Mouse (Mus musculus): ENCODE measurements around the gene Ccdc71l.

Gene Ccdc71l

DNA sequence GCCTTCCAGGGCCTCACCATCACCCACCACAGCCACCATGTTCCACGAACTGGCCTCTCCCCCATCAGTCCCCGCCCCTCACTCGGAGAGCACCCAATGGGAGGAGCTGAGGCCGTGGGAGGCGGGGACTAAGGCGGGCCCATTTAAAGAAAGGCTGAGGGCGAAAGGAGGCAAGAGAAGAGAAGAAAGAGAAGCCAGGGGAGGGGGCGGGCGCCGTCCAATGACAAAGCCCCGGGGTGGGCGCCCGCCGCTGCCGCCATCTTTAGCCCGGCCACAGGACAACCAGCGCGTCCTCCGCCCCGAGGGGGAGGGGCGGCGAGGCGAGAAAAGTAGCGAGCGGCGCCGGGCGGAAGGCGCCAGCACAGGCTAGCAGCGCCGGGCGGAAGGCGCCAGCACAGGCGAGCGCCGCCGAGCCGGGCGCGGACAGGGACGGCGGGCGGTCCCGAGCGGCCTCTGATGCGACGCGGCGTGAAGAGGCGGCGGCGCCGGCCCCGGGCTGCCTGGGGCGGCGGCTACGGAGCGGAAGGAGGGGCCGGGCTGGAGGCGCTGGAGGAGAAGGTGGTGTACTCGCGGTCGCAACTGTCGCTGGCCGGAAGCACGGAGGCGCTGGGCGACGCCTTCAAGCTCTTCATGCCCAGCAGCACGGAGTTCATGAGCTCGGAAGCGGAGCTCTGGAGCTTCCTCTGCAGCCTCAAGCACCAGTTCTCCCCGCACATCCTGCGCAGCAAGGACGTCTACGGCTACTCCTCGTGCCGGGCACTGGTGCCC, at the start of gene Ccdc71l:
TSS of gene Ccdc71l (plus strand) at position 177 of the 768 bp plus-strand sequence.
- DNase-seq: peak; percentile 83 to 85

DNA sequence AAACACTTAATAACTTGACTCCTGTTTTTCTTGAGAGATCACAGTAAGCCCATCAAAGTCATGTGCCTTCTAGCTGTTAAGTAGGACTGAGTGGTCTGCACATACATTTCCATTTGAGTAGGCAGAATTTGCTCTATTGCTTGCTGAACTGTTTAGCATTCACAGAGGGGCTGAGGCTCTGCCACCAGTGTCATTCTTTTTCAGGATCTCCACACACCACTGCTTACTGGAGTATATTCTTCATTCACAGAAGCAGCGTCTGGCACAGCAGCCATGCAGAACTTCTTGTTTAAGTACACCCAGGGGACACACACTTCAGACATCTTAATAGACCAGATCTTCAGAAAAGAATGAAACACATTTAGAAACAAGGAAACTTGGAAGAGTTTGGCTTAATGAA, 39.4 kb upstream of the Ccdc71l start:
- DNase-seq: no peak

DNA sequence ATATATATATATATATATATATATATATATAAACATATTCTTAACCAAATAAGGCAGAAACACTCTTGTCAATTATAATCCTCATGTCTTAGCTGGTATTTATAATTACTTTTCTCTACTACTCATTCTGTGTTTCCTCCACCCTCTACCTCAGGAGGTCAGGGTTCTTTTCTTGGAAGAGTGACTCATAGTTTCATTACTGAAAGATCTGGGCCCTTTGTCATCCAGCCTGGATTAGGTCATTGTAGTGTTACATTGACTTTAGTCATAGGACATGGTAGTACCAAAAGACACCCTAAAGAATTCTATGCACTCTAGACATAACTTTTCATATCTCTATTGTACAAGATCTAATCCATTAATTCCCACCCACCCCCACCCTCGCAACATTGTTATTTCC, 35.0 kb upstream of the Ccdc71l start:
- DNase-seq: no peak

DNA sequence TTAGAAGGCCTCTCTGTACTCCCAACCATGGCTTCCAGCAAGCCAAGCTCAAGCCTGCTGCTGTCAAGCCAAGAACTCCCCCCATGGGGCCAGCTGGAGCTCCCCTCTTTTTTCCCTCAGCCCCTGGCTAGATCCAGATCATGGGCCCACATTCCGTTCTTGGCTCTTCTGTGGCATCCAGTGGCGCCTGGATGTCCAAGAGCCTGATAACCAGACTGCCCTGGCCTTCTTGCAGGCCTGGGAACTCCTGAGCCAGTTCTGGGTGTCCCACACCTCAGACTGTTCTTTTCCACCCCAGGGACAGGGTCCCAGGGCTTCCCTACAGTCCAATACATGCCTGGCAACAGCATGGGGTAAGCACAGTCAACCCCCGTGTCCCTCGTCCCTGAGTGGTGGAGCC, 32.4 kb upstream of the Ccdc71l start:
- no peak for DNase-seq

DNA sequence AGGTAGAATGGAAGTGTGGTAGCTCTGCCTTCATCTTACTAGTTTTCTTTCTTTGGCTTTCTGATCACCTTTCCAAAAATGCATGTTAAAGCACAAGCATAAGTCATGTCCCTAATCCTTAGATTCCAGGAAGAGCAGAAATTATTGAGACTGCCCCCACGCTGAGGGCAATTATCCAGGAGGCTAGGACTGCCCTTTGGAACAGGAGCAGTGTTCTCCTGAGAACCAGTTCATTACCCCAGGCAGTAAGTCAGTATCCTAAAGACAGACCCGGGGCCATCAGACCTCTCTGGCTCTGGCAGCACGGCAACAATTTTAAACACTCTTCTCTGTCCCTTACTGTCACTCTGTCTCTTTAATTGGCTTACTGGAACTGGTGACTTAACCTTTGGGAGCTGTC, 30.0 kb upstream of the Ccdc71l start:
- no peak for DNase-seq

DNA sequence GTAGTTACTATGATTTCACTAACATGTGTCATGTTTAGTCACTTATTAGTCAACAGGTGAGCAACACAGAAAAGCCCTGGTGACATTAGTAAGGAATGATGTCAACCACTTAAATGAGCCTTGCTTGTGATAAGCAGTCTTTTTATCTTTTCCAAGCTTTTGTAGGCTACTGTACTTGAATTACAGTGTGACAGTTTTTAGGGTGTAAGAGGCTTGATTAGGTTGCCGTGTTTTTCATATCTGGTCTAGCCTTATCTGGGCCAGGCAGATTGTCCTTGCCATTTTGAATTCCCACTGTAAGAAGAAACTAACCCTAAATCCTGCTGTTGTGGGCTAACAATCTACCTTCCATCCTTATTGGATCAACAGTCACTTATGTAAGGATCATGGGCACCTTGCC, 26.6 kb upstream of the Ccdc71l start:
- no peak for DNase-seq

DNA sequence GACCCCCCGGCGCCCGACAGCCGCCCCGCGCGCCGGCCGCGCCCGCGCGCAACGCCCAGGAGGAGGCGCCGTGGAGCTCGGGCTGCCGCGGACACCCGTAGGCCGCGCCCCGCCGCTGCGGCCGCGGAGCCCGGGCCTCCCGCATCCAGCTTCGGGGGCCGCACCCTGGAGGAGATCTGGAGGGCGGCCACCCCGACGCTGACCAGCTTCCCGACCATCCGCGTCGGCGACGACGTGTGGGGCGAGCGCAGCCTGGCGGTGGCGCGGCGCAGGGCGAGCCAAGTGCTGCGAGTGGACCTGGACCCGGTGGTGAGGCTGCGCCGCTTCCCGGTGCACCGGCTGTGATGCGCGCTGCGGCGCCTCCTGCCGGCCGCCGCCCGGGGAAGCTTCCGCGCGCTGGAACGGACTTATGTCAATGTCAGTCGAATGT, 807 bp downstream of the Ccdc71l start:
- DNase-seq: peak; percentile 85 to 87

DNA sequence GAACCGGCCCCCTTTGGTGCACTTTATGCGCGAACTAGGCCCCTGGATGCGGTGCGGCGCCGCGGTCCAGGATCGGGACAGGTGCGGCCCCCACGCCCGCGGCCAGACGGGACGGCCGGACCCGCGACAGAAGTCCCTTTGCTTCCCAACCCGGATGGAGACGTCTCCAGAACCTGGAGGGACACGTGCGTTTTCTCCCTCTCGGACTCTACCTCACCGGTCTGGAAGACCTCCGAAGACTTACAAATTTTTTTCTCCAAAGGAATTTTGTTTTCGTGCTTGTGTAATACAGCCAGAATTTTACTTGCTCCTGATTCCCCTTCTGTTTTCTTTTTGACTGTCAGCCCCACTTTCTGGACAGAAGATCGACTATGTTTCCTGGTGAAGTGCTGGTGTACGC, 1.2 kb downstream of the Ccdc71l start:
- no peak for DNase-seq

DNA sequence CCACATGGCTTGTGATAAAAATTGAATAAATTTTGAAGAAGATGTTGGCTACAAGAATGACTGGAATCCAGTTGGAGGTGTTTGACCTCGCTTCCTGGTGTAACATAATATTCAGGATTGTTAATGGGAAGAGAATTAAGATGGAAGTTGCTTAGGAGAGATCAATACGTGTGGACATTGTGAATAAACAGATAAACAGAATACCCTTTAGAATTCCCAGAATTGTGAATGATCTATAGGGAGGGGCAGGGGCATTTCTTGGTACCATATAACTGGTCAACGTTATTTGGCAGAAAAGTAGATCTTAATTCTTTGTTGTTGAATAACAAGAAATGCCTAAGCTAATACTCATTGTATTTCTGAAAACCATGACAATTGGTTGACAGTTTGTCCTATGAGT, 2.0 kb downstream of the Ccdc71l start:
- DNase-seq: no peak

DNA sequence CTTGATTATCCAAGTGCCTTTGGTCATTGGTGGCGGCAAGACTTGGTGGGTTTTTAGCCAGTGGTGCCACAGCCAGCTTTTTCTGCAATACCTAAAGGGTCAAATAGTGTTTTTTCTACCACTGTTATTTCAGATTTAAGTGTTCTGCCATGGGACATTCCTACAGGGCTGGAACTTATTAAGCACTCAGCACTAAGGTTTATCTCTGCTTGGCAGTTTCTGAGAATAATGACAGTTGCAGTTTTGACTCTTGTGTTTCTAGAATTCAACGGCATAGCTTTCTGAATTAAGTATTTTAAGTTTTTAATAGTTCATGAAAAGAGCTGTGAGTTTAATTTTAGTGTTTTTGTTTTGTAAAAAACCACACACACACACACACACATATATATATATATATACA, 2.5 kb downstream of the Ccdc71l start:
- no peak for DNase-seq

DNA sequence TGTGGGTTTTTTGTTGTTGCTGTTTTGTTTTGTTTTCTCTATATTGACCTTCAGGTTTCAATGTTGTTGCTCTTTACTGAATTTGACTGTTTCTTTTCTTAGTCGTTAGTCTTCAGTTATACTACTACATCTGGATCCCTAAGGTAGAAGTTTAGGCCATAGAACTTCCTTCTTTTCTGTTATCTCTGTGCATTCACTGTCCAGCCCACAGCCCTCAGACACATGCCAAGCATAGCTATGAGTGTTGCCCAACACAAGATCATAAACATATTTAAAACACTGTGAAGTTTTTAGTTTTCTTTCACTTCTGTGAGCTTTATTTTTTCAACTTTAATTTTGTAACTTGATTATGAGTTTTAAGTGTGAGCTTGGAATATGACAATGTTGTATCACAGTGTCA, 41.0 kb downstream of the Ccdc71l start:
- no peak for DNase-seq

DNA sequence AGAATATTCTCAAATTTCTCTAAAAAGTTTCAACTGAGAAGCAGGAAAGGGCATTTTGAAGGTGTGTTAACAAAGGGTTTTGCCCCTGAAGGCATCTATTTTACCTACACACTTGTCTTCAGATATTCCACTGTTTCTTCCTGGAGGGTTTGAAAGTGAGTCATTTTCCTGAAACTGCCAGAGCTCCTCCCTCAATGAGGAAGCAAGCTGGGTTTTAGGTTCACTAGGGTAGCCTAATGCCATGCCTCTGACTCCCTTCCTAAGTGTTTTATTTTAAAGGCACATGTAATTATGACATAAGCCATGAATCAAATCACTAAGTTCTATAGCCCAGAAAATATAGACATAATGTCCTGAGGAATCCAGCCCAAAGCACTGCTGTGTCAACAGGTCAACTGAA, 49.3 kb downstream of the Ccdc71l start:
- DNase-seq: no peak

DNA sequence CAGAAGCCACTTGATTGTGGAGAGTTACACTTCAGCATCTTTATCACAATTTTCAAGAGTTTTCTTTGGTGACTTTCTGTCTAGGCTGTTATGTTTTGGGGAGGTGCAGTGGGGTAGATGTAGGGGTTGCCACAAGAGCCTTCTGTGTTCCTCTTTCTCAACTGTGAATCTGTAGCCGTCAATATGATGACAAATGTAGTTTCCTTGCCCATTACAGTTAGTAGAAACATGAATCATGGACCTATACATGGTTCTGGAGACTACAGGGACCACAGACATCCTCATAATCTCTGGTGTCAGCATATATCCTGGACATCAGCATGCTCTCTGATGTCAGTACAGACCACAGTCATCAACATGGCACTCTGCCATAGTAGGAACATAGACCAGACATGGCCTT, 52.5 kb downstream of the Ccdc71l start:
- no peak for DNase-seq

All from lung, adult 18-20 months (tissue).